Mouse (Mus musculus): ENCODE data around the gene Cadps2.

Cadps2 gene

GRCm38 (mm10) chr6:23549874-23550273 is 289.3 kb downstream of the Cadps2 start:
- DNase-seq (ENCODE audit: low read depth): no peak

- no peak for DNase-seq (ENCODE audit: low read depth)
Measured at GRCm38 (mm10) chr6:23523710-23524109, 315.5 kb downstream of the Cadps2 start.

GRCm38 (mm10) chr6:23522556-23522955 is 316.7 kb downstream of the Cadps2 start:
- DNase-seq (ENCODE audit: low read depth): no peak

- no peak for DNase-seq (ENCODE audit: low read depth)
Measured at GRCm38 (mm10) chr6:23498611-23499010, 340.6 kb downstream of the Cadps2 start.

GRCm38 (mm10) chr6:23491804-23492203 is 347.4 kb downstream of the Cadps2 start:
- DNase-seq (ENCODE audit: low read depth): no peak

GRCm38 (mm10) chr6:23490431-23490830 is 348.8 kb downstream of the Cadps2 start:
- no peak for DNase-seq (ENCODE audit: low read depth)

- no peak for DNase-seq (ENCODE audit: low read depth)
Measured at GRCm38 (mm10) chr6:23489046-23489445, 350.2 kb downstream of the Cadps2 start.

GRCm38 (mm10) chr6:23472686-23473085 is 366.5 kb downstream of the Cadps2 start:
- no peak for DNase-seq (ENCODE audit: low read depth)

GRCm38 (mm10) chr6:23471830-23472229 is 367.4 kb downstream of the Cadps2 start:
- DNase-seq (ENCODE audit: low read depth): no peak

- DNase-seq (ENCODE audit: low read depth): no peak
Measured at GRCm38 (mm10) chr6:23467885-23468284, 371.3 kb downstream of the Cadps2 start.

GRCm38 (mm10) chr6:23462600-23463280 is 376.5 kb downstream of the Cadps2 start:
- DNase-seq (ENCODE audit: low read depth): peak; percentile 4

- DNase-seq (ENCODE audit: low read depth): peak; percentile 28
Measured at GRCm38 (mm10) chr6:23457748-23458147, 381.5 kb downstream of the Cadps2 start.

GRCm38 (mm10) chr6:23453907-23454306 is 385.3 kb downstream of the Cadps2 start:
- no peak for DNase-seq (ENCODE audit: low read depth)

- DNase-seq (ENCODE audit: low read depth): no peak
Measured at GRCm38 (mm10) chr6:23439897-23440296, 399.3 kb downstream of the Cadps2 start.

- DNase-seq (ENCODE audit: low read depth): no peak
Measured at GRCm38 (mm10) chr6:23410256-23411049, 428.8 kb downstream of the Cadps2 start.

- DNase-seq (ENCODE audit: low read depth): no peak
Measured at GRCm38 (mm10) chr6:23394131-23394530, 445.1 kb downstream of the Cadps2 start.

- DNase-seq (ENCODE audit: low read depth): no peak
Measured at GRCm38 (mm10) chr6:23392711-23393110, 446.5 kb downstream of the Cadps2 start.

- no peak for DNase-seq (ENCODE audit: low read depth)
Measured at GRCm38 (mm10) chr6:23386711-23387110, 452.5 kb downstream of the Cadps2 start.

GRCm38 (mm10) chr6:23383004-23383347 is 456.2 kb downstream of the Cadps2 start:
- DNase-seq (ENCODE audit: low read depth): no peak

- no peak for DNase-seq (ENCODE audit: low read depth)
Measured at GRCm38 (mm10) chr6:23382283-23383003, 456.8 kb downstream of the Cadps2 start.

GRCm38 (mm10) chr6:23376327-23376726 is 462.9 kb downstream of the Cadps2 start:
- DNase-seq (ENCODE audit: low read depth): no peak

- DNase-seq (ENCODE audit: low read depth): no peak
Measured at GRCm38 (mm10) chr6:23361842-23362451, 477.3 kb downstream of the Cadps2 start.
